Mouse (Mus musculus) gastrocnemius, adult 2 months (tissue): ENCODE measurements around the gene Zmynd12. TPM values are rescaled to one million over a fixed set of nuclear protein-coding genes. Genes with fewer than 3 reads are reported as not detected.

Experiments
- DNase-seq: peaks from one replicate; pipeline ENCODE4 v3.0.0; 2022
- H3K27ac ChIP-seq: fragments of 200-600 bp; 2 replicates; pipeline ENCODE4 v1.8.1; 2022; ENCODE audit warnings: mild to moderate bottlenecking
- H3K4me3 ChIP-seq: fragments of 200-600 bp; 2 replicates; pipeline ENCODE4 v1.8.1; 2022; ENCODE audit warnings: mild to moderate bottlenecking, moderate library complexity
- CTCF ChIP-seq: fragments of 200-600 bp; IDR thresholded peaks from 2 replicates; pipeline ENCODE4 v1.8.1; 2022; ENCODE audit warnings: antibody characterized with exemption, mild to moderate bottlenecking, moderate library complexity
- intact Hi-C: fragments of 180-260 bp; cut with DNase I; formaldehyde crosslinking; loops from one replicate; pipeline ENCODE4 v1.15.1; 2025
- total RNA-seq, 2 experiments: library from RNA; stranded (reverse); gene quantifications; 2 replicates each; pipeline ENCODE4 v1.2.3; 2021

Zmynd12 gene
- total RNA-seq, 2 experiments from 2014 or later = not detected

- intact Hi-C loops = no loop called here
- no peak for TF ChIP-seq CTCF
- peak; percentile 56 for DNase-seq
- Histone ChIP-seq H3K27ac (no peak overlapping the region), H3K4me3 (no peak overlapping the region)
Measured at GRCm38 (mm10) chr4:119460728-119461141, 38.1 kb downstream of the Zmynd12 start.

GRCm38 (mm10) chr4:119462457-119462856 is 39.8 kb downstream of the Zmynd12 start:
- no peak for DNase-seq
- TF ChIP-seq CTCF = no peak
- H3K4me3 ChIP-seq = no peak overlapping the region
- intact Hi-C loops = no loop called here
- peak overlapping the region; percentile 59 for H3K27ac ChIP-seq

- no peak overlapping the region for H3K4me3 ChIP-seq
- no peak; the same call in 1 of the 2 replicates for TF ChIP-seq CTCF
- intact Hi-C loops = no loop called here
- DNase-seq = peak; percentile 89
- H3K27ac ChIP-seq = peak overlapping the region; percentile 64
Measured at GRCm38 (mm10) chr4:119462858-119463755, 40.5 kb downstream of the Zmynd12 start.

GRCm38 (mm10) chr4:119463756-119464419 is 41.3 kb downstream of the Zmynd12 start:
- TF ChIP-seq CTCF = no peak
- DNase-seq = no peak
- Histone ChIP-seq H3K27ac (peak overlapping the region; percentile 64; the same call in 1 of the 2 replicates), H3K4me3 (no peak overlapping the region)
- intact Hi-C loops = no loop called here

GRCm38 (mm10) chr4:119465841-119466240 is 43.2 kb downstream of the Zmynd12 start:
- no peak for DNase-seq
- no peak for TF ChIP-seq CTCF
- intact Hi-C loops = no loop called here
- Histone ChIP-seq H3K4me3 (no peak overlapping the region), H3K27ac (no peak overlapping the region)

GRCm38 (mm10) chr4:119467720-119468380 is 45.2 kb downstream of the Zmynd12 start:
- Histone ChIP-seq H3K4me3 (no peak overlapping the region), H3K27ac (no peak overlapping the region)
- peak; percentile 67 for DNase-seq
- no peak for TF ChIP-seq CTCF
- intact Hi-C loops = no loop called here

- Histone ChIP-seq H3K27ac (no peak overlapping the region), H3K4me3 (no peak overlapping the region)
- intact Hi-C loops = no loop called here
- no peak for TF ChIP-seq CTCF
- DNase-seq = no peak
Measured at GRCm38 (mm10) chr4:119472545-119472944, 49.9 kb downstream of the Zmynd12 start.

GRCm38 (mm10) chr4:119473150-119473549 is 50.5 kb downstream of the Zmynd12 start:
- Histone ChIP-seq H3K4me3 (no peak overlapping the region), H3K27ac (no peak overlapping the region)
- intact Hi-C loops = no loop called here
- no peak for TF ChIP-seq CTCF
- no peak for DNase-seq

- DNase-seq = peak; percentile 23
- intact Hi-C loops = no loop called here
- no peak overlapping the region for H3K27ac ChIP-seq
- no peak overlapping the region for H3K4me3 ChIP-seq
- peak; percentile 9; the same call in 1 of the 2 replicates for TF ChIP-seq CTCF
Measured at GRCm38 (mm10) chr4:119483051-119483450, 60.4 kb downstream of the Zmynd12 start.

- DNase-seq = no peak
- Histone ChIP-seq H3K4me3 (no peak overlapping the region), H3K27ac (no peak overlapping the region)
- intact Hi-C loops = no loop called here
- TF ChIP-seq CTCF = no peak
Measured at GRCm38 (mm10) chr4:119484882-119485281, 62.3 kb downstream of the Zmynd12 start.

GRCm38 (mm10) chr4:119489666-119490065 is 67.1 kb downstream of the Zmynd12 start:
- DNase-seq = no peak
- no peak for TF ChIP-seq CTCF
- intact Hi-C loops = loop anchor here (2.0 kb wide), 1 partner anchor 59 kb away; no protein-coding TSS in a partner anchor
- Histone ChIP-seq H3K4me3 (no peak overlapping the region), H3K27ac (no peak overlapping the region)

- intact Hi-C loops = loop anchor here (2.0 kb wide), 1 partner anchor 60 kb away; no protein-coding TSS in a partner anchor
Measured at GRCm38 (mm10) chr4:119490806-119491205, 68.2 kb downstream of the Zmynd12 start.

More at GRCm38 (mm10) chr4:119490806-119491205, 68.2 kb downstream of the Zmynd12 start:
- H3K4me3 ChIP-seq = no peak overlapping the region
- no peak overlapping the region for H3K27ac ChIP-seq
- peak; percentile 42 for TF ChIP-seq CTCF
- DNase-seq = no peak
